Mouse (Mus musculus): Measurements from ENCODE around the gene Gpr68. TPM values are rescaled to one million over a fixed set of nuclear protein-coding genes. Genes with fewer than 3 reads are reported as not detected.

The Gpr68 gene
- polyA plus RNA-seq, 1 experiment from 2014 or later = 5.9 TPM

- H3K4me2 ChIP-seq = no peak overlapping the region
- peaks cover 6% of the 10 kb centered on the region; the same call in 1 of the 2 replicates for H3K9me3 ChIP-seq
- no peak for ATAC-seq (ENCODE audit: extremely low read depth, insufficient number of reproducible peaks, low FRiP score, low TSS enrichment)
- H3K9ac ChIP-seq = no peak overlapping the region
- no peaks in the 10 kb centered on the region; the same call in 1 of the 2 replicates for H3K4me1 ChIP-seq
- H3K36me3 ChIP-seq = no peaks in the 10 kb centered on the region
- peaks cover 6% of the 10 kb centered on the region; the same call in 1 of the 2 replicates for H3K27me3 ChIP-seq (replicated peaks)
- H3K4me3 ChIP-seq = no peak overlapping the region
- WGBS = 56% methylated on average over 4 of the region's 4 CpGs
- no peak overlapping the region for H3K27ac ChIP-seq (replicated peaks)
Measured at GRCm38 (mm10) chr12:100868049-100868622, 39.9 kb downstream of the Gpr68 start.

GRCm38 (mm10) chr12:100867097-100867496 lies 40.9 kb downstream of the Gpr68 start:
- no peak overlapping the region for H3K9ac ChIP-seq
- peaks cover 6% of the 10 kb centered on the region; the same call in 1 of the 2 replicates for H3K27me3 ChIP-seq (replicated peaks)
- H3K4me2 ChIP-seq = no peak overlapping the region
- WGBS = 75% methylated on average over 8 of the region's 8 CpGs
- H3K36me3 ChIP-seq = no peaks in the 10 kb centered on the region
- H3K4me3 ChIP-seq = no peak overlapping the region
- H3K9me3 ChIP-seq = peaks cover 6% of the 10 kb centered on the region; the same call in 1 of the 2 replicates
- H3K4me1 ChIP-seq = no peaks in the 10 kb centered on the region; the same call in 1 of the 2 replicates
- ATAC-seq (ENCODE audit: extremely low read depth, insufficient number of reproducible peaks, low FRiP score, low TSS enrichment) = no peak
- no peak overlapping the region for H3K27ac ChIP-seq (replicated peaks)

DNA sequence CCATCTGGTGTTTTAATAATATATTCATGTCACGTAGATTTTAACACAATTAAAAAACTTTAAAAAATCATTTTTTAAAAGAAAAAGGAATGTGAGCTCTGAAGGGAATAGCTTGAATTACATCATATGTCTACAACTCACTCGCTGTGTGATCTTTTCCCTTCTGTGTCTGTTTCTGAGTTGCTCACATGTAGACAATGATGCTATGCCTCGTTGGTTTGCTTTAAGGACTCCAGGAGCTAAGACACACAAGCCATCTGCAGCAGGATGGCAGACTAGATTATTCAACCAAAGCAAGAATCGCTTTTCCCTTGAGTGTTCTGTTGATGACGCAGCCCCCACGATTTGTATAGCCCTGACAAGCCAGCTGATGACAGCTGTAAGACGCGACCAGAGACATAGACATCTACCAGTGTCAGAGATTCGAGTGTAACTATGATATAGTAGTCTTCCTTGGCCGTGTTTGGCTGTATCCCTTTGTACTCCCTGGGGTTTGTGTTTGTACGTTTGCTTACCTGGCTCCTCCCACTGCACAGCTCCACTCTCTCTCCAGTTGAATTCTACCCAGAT lies 42.4 kb downstream of the Gpr68 start:
- WGBS = 62% methylated on average over 11 of the region's 11 CpGs
- no peaks in the 10 kb centered on the region for H3K36me3 ChIP-seq
- no peak overlapping the region for H3K9ac ChIP-seq
- peaks cover 6% of the 10 kb centered on the region; the same call in 1 of the 2 replicates for H3K9me3 ChIP-seq
- no peak for ATAC-seq (ENCODE audit: extremely low read depth, insufficient number of reproducible peaks, low FRiP score, low TSS enrichment)
- 0 out of 2 replicates have a peak, but pooled peaks cover 6% of the 10 kb centered on the region for H3K27me3 ChIP-seq (replicated peaks)
- no peak overlapping the region for H3K27ac ChIP-seq (replicated peaks)
- no peak overlapping the region for H3K4me2 ChIP-seq
- H3K4me1 ChIP-seq = no peaks in the 10 kb centered on the region; the same call in 1 of the 2 replicates
- no peak overlapping the region for H3K4me3 ChIP-seq

DNA sequence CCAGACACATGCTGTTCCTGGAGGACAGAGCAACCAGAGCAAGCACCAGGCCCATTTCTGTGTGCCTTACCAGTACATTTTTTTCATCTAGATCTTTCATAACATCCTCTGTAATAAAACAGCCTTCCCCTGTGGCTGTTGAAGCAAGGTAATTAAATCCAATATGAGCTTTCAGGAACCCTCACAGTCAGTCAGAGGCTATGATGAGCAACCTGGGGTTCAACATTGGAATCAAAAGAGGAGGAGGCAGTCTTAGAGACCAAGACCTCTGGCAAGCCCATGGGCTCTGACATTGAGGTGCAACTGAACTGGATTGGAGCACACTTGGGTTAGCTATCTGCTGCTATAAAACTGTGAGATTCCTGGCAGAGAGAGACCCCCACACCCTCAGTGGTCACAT lies 42.9 kb downstream of the Gpr68 start:
- peaks cover 6% of the 10 kb centered on the region; the same call in 1 of the 2 replicates for H3K9me3 ChIP-seq
- H3K4me1 ChIP-seq = no peaks in the 10 kb centered on the region; the same call in 1 of the 2 replicates
- no peak overlapping the region for H3K9ac ChIP-seq
- H3K4me3 ChIP-seq = no peak overlapping the region
- H3K27ac ChIP-seq (replicated peaks) = no peak overlapping the region
- no peaks in the 10 kb centered on the region for H3K36me3 ChIP-seq
- H3K27me3 ChIP-seq (replicated peaks) = 0 out of 2 replicates have a peak, but pooled peaks cover 6% of the 10 kb centered on the region
- no peak overlapping the region for H3K4me2 ChIP-seq
- ATAC-seq (ENCODE audit: extremely low read depth, insufficient number of reproducible peaks, low FRiP score, low TSS enrichment) = no peak

- no peaks in the 10 kb centered on the region for H3K9me3 ChIP-seq
- 81% methylated on average over 3 of the region's 3 CpGs for WGBS
- 0 out of 2 replicates have a peak, but pooled peaks cover 6% of the 10 kb centered on the region for H3K27me3 ChIP-seq (replicated peaks)
- H3K4me3 ChIP-seq = no peak overlapping the region
- H3K36me3 ChIP-seq = no peaks in the 10 kb centered on the region
- ATAC-seq (ENCODE audit: extremely low read depth, insufficient number of reproducible peaks, low FRiP score, low TSS enrichment) = no peak
- no peaks in the 10 kb centered on the region; the same call in 1 of the 2 replicates for H3K4me1 ChIP-seq
- no peak overlapping the region for H3K4me2 ChIP-seq
- H3K9ac ChIP-seq = no peak overlapping the region
- H3K27ac ChIP-seq (replicated peaks) = no peak overlapping the region
Measured at GRCm38 (mm10) chr12:100862856-100863446, 45.0 kb downstream of the Gpr68 start.

DNA sequence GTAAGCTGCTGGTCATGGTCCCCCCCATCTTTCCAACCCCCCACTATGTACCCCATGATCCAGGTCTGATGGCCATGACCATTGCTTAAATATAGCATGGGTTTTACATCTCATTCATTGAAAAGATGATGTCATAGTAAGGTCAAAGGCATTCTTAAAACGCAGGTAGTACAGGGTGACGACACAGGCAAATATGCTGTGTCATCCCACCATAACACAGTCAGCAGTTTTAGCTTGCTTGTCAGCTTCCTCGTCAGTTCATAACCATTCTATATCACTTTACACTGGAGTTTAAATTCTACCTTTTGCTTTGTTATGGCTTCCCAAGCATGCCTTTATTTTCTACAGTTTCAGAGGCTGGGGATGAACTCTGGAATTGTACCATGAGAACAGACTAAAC lies 45.7 kb downstream of the Gpr68 start:
- H3K9me3 ChIP-seq = no peaks in the 10 kb centered on the region
- 77% methylated on average over 3 of the region's 3 CpGs for WGBS
- no peak overlapping the region for H3K9ac ChIP-seq
- no peak overlapping the region for H3K4me3 ChIP-seq
- H3K36me3 ChIP-seq = no peaks in the 10 kb centered on the region
- H3K4me1 ChIP-seq = no peaks in the 10 kb centered on the region; the same call in 1 of the 2 replicates
- 0 out of 2 replicates have a peak, but pooled peaks cover 6% of the 10 kb centered on the region for H3K27me3 ChIP-seq (replicated peaks)
- H3K4me2 ChIP-seq = no peak overlapping the region
- ATAC-seq (ENCODE audit: extremely low read depth, insufficient number of reproducible peaks, low FRiP score, low TSS enrichment) = no peak
- H3K27ac ChIP-seq (replicated peaks) = no peak overlapping the region

DNA sequence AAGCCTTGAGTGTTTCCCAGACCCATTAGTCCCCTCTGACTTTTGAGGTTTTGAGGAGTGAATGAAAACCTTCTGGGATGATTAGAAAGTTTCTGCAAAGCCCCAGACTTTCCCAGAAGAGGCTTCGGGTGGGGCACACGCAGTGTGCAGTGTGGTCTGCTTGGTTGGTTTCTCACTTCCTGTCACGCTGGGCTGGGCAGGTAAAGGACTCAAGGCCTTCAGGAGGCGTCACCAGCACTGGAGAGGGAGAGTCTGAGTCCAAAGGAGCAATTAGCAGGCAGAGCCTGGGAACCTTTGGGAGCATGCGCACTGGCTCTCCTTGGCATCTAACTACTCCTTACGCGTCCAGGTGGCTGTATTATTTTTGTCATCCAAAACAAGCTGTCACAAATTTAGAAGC lies 50.2 kb downstream of the Gpr68 start:
- no peak for ATAC-seq (ENCODE audit: extremely low read depth, insufficient number of reproducible peaks, low FRiP score, low TSS enrichment)
- H3K27ac ChIP-seq (replicated peaks) = no peak overlapping the region
- no peaks in the 10 kb centered on the region for H3K36me3 ChIP-seq
- WGBS = 75% methylated on average over 7 of the region's 7 CpGs
- no peaks in the 10 kb centered on the region for H3K9me3 ChIP-seq
- H3K4me2 ChIP-seq = no peak overlapping the region
- H3K27me3 ChIP-seq (replicated peaks) = no peaks in the 10 kb centered on the region
- H3K4me1 ChIP-seq = no peaks in the 10 kb centered on the region
- no peak overlapping the region for H3K9ac ChIP-seq
- no peak overlapping the region for H3K4me3 ChIP-seq

DNA sequence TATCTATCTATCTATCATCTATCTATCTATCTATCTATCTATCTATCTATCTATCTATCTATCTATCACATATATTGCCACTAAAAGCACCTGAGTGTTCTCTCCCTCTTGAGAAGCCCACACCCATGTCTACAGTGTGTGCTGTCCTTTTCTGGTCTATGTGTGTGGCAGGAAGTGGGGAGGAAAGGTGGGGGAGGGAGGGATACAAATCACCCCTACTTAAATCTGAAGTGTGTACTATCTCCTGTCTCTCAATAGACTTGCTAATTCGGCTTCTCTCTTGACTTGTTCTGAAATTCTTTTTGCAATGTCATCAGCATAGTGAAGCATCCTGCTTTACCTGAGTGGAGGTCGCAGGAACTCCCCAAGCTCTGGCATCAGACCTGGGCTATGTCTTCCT lies 51.7 kb downstream of the Gpr68 start:
- no peaks in the 10 kb centered on the region for H3K36me3 ChIP-seq
- WGBS = 67% methylated on average over 2 of the region's 2 CpGs
- no peaks in the 10 kb centered on the region for H3K4me1 ChIP-seq
- H3K4me2 ChIP-seq = no peak overlapping the region
- no peak overlapping the region for H3K9ac ChIP-seq
- no peak for ATAC-seq (ENCODE audit: extremely low read depth, insufficient number of reproducible peaks, low FRiP score, low TSS enrichment)
- H3K27me3 ChIP-seq (replicated peaks) = no peaks in the 10 kb centered on the region
- H3K9me3 ChIP-seq = no peaks in the 10 kb centered on the region
- H3K4me3 ChIP-seq = no peak overlapping the region
- no peak overlapping the region for H3K27ac ChIP-seq (replicated peaks)

GRCm38 (mm10) chr12:100852370-100852769 lies 55.6 kb downstream of the Gpr68 start:
- 70% methylated on average over 3 of the region's 3 CpGs for WGBS
- Histone ChIP-seq H3K4me2 (no peak overlapping the region), H3K36me3 (no peaks in the 10 kb centered on the region), H3K4me1 (no peaks in the 10 kb centered on the region), H3K4me3 (no peak overlapping the region), H3K27ac (replicated peaks) (no peak overlapping the region), H3K9ac (no peak overlapping the region), H3K27me3 (replicated peaks) (peaks cover 15% of the 10 kb centered on the region), H3K9me3 (no peaks in the 10 kb centered on the region)
- no peak for ATAC-seq (ENCODE audit: extremely low read depth, insufficient number of reproducible peaks, low FRiP score, low TSS enrichment)

GRCm38 (mm10) chr12:100849421-100850138 lies 58.4 kb downstream of the Gpr68 start:
- no peak overlapping the region for H3K4me3 ChIP-seq
- no peaks in the 10 kb centered on the region for H3K9me3 ChIP-seq
- ATAC-seq (ENCODE audit: extremely low read depth, insufficient number of reproducible peaks, low FRiP score, low TSS enrichment) = no peak
- H3K4me1 ChIP-seq = no peaks in the 10 kb centered on the region
- peaks cover 15% of the 10 kb centered on the region for H3K27me3 ChIP-seq (replicated peaks)
- WGBS = 63% methylated on average over 7 of the region's 7 CpGs
- no peaks in the 10 kb centered on the region for H3K36me3 ChIP-seq
- H3K9ac ChIP-seq = no peak overlapping the region
- no peak overlapping the region for H3K27ac ChIP-seq (replicated peaks)
- H3K4me2 ChIP-seq = no peak overlapping the region

DNA sequence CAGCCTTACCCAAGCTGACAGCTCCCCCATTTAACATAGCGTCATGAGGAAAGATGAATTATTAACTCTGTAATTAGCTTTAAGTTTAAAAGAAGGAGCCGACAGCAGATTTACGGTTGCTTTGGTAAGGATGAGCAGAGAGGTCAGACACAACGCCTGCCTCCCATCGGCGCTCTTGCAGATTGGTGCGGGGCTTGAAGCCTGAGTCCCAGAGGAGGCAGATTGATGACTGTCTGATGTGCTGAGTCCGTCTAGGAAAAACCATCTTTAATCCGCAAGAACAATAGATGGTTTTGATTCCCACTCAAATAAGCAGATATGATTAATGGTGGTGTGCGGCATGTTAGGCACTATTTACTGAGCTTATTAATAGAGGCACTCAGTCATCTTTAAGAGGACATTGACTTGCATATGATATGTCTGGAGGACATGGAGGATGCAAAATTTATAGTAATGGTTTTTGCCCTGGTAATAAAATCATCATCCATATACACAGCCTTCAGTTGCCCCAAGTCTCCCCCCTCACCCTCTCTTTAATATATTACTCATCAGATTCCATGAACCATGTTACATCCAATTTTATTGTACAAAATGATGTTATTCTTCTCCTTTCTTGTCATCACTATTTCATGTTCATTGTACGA lies 60.4 kb downstream of the Gpr68 start:
- Histone ChIP-seq H3K4me2 (no peak overlapping the region), H3K4me1 (no peaks in the 10 kb centered on the region), H3K9me3 (no peaks in the 10 kb centered on the region), H3K9ac (no peak overlapping the region), H3K27ac (replicated peaks) (no peak overlapping the region), H3K4me3 (no peak overlapping the region), H3K36me3 (no peaks in the 10 kb centered on the region), H3K27me3 (replicated peaks) (peaks cover 15% of the 10 kb centered on the region)
- WGBS = 69% methylated on average over 11 of the region's 11 CpGs
- ATAC-seq (ENCODE audit: extremely low read depth, insufficient number of reproducible peaks, low FRiP score, low TSS enrichment) = no peak

All from heart, embryonic 13.5 days (tissue).